Mouse (Mus musculus) liver, embryonic 16.5 days (tissue): ENCODE measurements around the gene Apeh. TPM values are rescaled to one million over a fixed set of nuclear protein-coding genes. Genes with fewer than 3 reads are reported as not detected.

ENCODE experiments used
- ATAC-seq: fragments of 200-750 bp; cut with Nextera tagmentation; 2 replicates; pipeline ENCODE4 v1.8.0; 2017; ENCODE audit warnings: low read depth, mild to moderate bottlenecking, moderate number of reproducible peaks, moderate library complexity
- H3K27ac ChIP-seq: fragments of 300-500 bp; sonication (generic); 2 replicates; pipeline ENCODE4 v1.5.1; 2014; ENCODE audit warnings: mild to moderate bottlenecking, low read length
- H3K27me3 ChIP-seq: fragments of 300-500 bp; sonication (generic); 2 replicates; pipeline ENCODE4 v1.6.1; 2014; ENCODE audit warnings: low read depth, low read length, mixed read lengths; ENCODE audit not compliant: control insufficient read depth, insufficient read depth
- H3K36me3 ChIP-seq: fragments of 300-500 bp; sonication (generic); 2 replicates; pipeline ENCODE4 v1.6.1; 2014; ENCODE audit warnings: mild to moderate bottlenecking; ENCODE audit not compliant: control insufficient read depth, insufficient read depth
- H3K4me1 ChIP-seq: fragments of 300-500 bp; sonication (generic); 2 replicates; pipeline ENCODE4 v1.6.1; 2014; ENCODE audit warnings: low read depth, low read length, mixed read lengths; ENCODE audit not compliant: control insufficient read depth
- H3K4me2 ChIP-seq: fragments of 300-500 bp; sonication (generic); 2 replicates; pipeline ENCODE4 v1.6.1; 2014; ENCODE audit warnings: low read depth, low read length, mixed read lengths
- H3K4me3 ChIP-seq: fragments of 300-500 bp; sonication (generic); 2 replicates; pipeline ENCODE4 v1.5.1; 2014; ENCODE audit warnings: low read depth, mild to moderate bottlenecking, low read length
- H3K9ac ChIP-seq: fragments of 300-500 bp; sonication (generic); 2 replicates; pipeline ENCODE4 v1.6.1; 2014; ENCODE audit warnings: low read depth, low read length
- H3K9me3 ChIP-seq: fragments of 300-500 bp; sonication (generic); replicated peaks from 2 replicates; pipeline ENCODE4 v1.6.1; 2016; ENCODE audit warnings: low read length; ENCODE audit not compliant: control insufficient read depth
- WGBS: fragments of 180-500 bp; shearing (Covaris S2); extraction: QIAGEN DNeasy Blood & Tissue Kit; methylation state at CpG from one replicate; pipeline ENCODE4 v1.1.7; 2014; ENCODE audit not compliant: insufficient replicate concordance; 5-methylcytosine and 5-hydroxymethylcytosine counted together
- polyA plus RNA-seq: library from polyadenylated mRNA; unstranded; fragments of >200 nt; fragmentation: Nextera tagmentation; extraction: Ambion mirVana; gene quantifications from 2 replicates; pipeline ENCODE4 v1.2.1, GENCODE M21; 2015

Apeh gene
- polyA plus RNA-seq, 1 experiment from 2014 or later, result 172 TPM

GRCm38 (mm10) chr9:108094998-108095411, 599 bp upstream of the Apeh start:
- peaks cover 61% of the 10 kb centered on the region for H3K4me1 ChIP-seq
- peak overlapping the region; percentile 94 for H3K4me2 ChIP-seq
- peak; percentile 86 for ATAC-seq

GRCm38 (mm10) chr9:108093586-108093985, 820 bp downstream of the Apeh start:
- ATAC-seq, result no peak
- WGBS, result 39% methylated on average over 10 of the region's 10 CpGs
- H3K9ac ChIP-seq, result peak overlapping the region; percentile 99
- H3K36me3 ChIP-seq, result peaks cover 46% of the 10 kb centered on the region
- peak overlapping the region; percentile 100 for H3K27ac ChIP-seq
- no peaks in the 10 kb centered on the region for H3K27me3 ChIP-seq
- H3K9me3 ChIP-seq, result no peaks in the 10 kb centered on the region
- peak overlapping the region; percentile 80 for H3K4me3 ChIP-seq
- peak overlapping the region; percentile 94 for H3K4me2 ChIP-seq
- H3K4me1 ChIP-seq, result peaks cover 54% of the 10 kb centered on the region

More at GRCm38 (mm10) chr9:108094998-108095411, 599 bp upstream of the Apeh start:
- Histone ChIP-seq H3K36me3 (peaks cover 32% of the 10 kb centered on the region), H3K27ac (peak overlapping the region; percentile 100), H3K27me3 (no peaks in the 10 kb centered on the region), H3K9ac (peak overlapping the region; percentile 99), H3K9me3 (no peaks in the 10 kb centered on the region), H3K4me3 (peak overlapping the region; percentile 80)
- under 1% methylated on average over 16 of the region's 16 CpGs for WGBS

- no peak for ATAC-seq
- Histone ChIP-seq H3K27ac (no peak overlapping the region), H3K9ac (no peak overlapping the region), H3K4me3 (no peak overlapping the region), H3K4me2 (no peak overlapping the region), H3K27me3 (no peaks in the 10 kb centered on the region), H3K9me3 (no peaks in the 10 kb centered on the region), H3K36me3 (peaks cover 72% of the 10 kb centered on the region), H3K4me1 (peaks cover 46% of the 10 kb centered on the region)
- 94% methylated on average over 7 of the region's 7 CpGs for WGBS
Observed at GRCm38 (mm10) chr9:108090611-108091120, 3.7 kb downstream of the Apeh start.

DNA sequence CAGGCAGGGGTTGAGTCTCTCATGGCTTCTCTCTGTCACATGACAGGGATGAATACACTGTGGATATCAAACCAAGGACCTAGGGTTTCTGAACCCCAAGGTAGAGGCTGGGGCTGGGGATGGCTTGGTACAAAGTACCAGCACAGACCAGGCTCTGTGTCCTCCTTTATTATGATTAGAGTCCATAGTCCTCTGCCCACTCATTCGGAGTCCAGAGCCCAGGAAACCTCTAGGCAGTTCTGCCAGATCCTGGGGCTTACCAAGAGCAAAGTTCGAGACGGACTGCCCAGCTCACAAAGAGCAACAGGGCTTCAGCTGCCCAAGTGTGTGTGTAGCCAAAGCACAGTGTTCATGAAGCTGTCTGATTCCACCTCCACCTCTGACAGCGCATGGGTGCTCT, 9.1 kb downstream of the Apeh start:
- H3K4me1 ChIP-seq, result peaks cover 72% of the 10 kb centered on the region
- peak overlapping the region; percentile 55 for H3K9ac ChIP-seq
- H3K36me3 ChIP-seq, result peaks cover 63% of the 10 kb centered on the region
- peak overlapping the region; percentile 19 for H3K4me2 ChIP-seq
- ATAC-seq, result no peak
- no peak overlapping the region for H3K4me3 ChIP-seq
- no peaks in the 10 kb centered on the region for H3K9me3 ChIP-seq
- peak overlapping the region; percentile 100 for H3K27ac ChIP-seq
- no peaks in the 10 kb centered on the region; the same call in 1 of the 2 replicates for H3K27me3 ChIP-seq
- WGBS, result 92% methylated on average over 4 of the region's 4 CpGs

DNA sequence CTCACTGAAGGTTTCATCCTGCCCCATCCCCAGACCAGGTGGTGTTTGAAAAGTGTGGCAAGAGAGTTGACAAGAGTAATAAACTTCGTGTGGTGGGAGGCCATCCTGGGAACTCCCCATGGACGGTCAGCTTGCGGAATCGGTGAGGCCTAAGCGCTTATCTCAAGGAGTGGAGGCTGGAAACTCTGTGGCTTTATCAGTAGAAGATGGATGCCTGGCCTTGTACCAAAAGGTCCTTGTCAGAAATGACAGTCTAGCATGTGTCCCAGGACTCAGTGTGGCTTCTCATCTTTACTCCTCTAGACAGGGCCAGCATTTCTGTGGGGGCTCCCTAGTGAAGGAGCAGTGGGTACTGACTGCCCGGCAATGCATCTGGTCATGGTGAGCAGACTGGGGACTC, 10.8 kb downstream of the Apeh start:
- Histone ChIP-seq H3K9ac (peak overlapping the region; percentile 70), H3K4me2 (peak overlapping the region; percentile 90), H3K4me1 (peaks cover 76% of the 10 kb centered on the region), H3K27ac (peak overlapping the region; percentile 100), H3K36me3 (peaks cover 46% of the 10 kb centered on the region), H3K4me3 (peak overlapping the region; percentile 47), H3K27me3 (no peaks in the 10 kb centered on the region; the same call in 1 of the 2 replicates), H3K9me3 (no peaks in the 10 kb centered on the region)
- ATAC-seq, result 0 out of 2 replicates have a peak, but pooled peaks have one; percentile 1
- 29% methylated on average over 6 of the region's 6 CpGs for WGBS

DNA sequence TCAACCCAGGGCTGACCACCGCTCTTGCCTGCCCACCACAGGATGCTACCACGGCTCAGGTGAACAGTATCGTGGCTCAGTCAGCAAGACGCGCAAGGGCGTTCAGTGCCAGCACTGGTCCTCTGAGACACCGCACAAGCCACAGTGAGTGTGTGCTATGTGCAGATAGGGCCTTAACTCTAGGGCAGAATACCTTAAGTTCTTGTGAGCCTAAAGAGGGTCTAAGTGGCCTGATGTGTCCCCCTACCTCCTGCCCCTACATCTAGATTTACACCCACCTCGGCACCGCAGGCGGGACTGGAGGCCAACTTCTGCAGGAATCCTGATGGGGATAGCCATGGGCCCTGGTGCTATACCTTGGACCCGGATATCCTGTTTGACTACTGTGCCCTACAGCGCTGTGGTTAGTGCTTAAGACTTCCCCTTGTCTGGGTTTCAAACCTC, 11.4 kb downstream of the Apeh start, which contains the start of gene Rnf123:
Rnf123 (minus strand) TSS at position 359 of the 444 bp plus-strand sequence.
- H3K4me1 ChIP-seq, result peaks cover 77% of the 10 kb centered on the region
- H3K9ac ChIP-seq, result peak within 1 kb of the TSS; percentile 70
- peak; percentile 14 for ATAC-seq
- no peaks in the 10 kb centered on the region; the same call in 1 of the 2 replicates for H3K27me3 ChIP-seq
- peaks cover 40% of the 10 kb centered on the region for H3K36me3 ChIP-seq
- peak within 1 kb of the TSS; percentile 100 for H3K27ac ChIP-seq
- no peaks in the 10 kb centered on the region for H3K9me3 ChIP-seq
- H3K4me2 ChIP-seq, result peak within 1 kb of the TSS; percentile 90
- H3K4me3 ChIP-seq, result peak within 1 kb of the TSS; percentile 47
- WGBS, result 15% methylated on average over 12 of the region's 12 CpGs

DNA sequence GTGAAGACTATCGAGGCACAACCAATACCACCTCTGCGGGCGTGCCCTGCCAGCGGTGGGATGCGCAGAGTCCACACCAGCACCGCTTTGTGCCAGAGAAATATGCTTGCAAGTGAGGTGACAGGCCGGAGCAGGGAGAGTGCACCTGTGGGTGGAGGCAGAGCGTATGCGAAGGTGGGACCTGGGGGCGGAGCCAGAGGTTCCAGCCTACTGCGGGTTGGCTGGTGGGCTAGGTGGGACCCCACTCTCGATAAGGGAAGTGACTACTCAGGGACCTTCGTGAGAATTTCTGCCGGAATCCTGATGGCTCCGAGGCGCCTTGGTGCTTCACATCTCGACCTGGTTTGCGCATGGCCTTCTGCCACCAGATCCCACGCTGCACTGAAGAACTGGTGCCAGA, 11.9 kb downstream of the Apeh start:
- Histone ChIP-seq H3K36me3 (peaks cover 38% of the 10 kb centered on the region), H3K27ac (peak overlapping the region; percentile 100), H3K4me3 (peak overlapping the region; percentile 47), H3K4me1 (peaks cover 82% of the 10 kb centered on the region), H3K4me2 (peak overlapping the region; percentile 90), H3K9me3 (no peaks in the 10 kb centered on the region), H3K27me3 (no peaks in the 10 kb centered on the region; the same call in 1 of the 2 replicates), H3K9ac (peak overlapping the region; percentile 70)
- WGBS, result 13% methylated on average over 19 of the region's 19 CpGs
- ATAC-seq, result no peak

GRCm38 (mm10) chr9:108080168-108080567, 14.2 kb downstream of the Apeh start, which contains the start of gene Mst1:
Gene Mst1, plus strand, starts transcription at chr9:108080436.
- peak within 1 kb of the TSS; percentile 90 for H3K4me2 ChIP-seq
- peak within 1 kb of the TSS; percentile 97 for H3K4me3 ChIP-seq
- peak; percentile 85 for ATAC-seq
- peaks cover 26% of the 10 kb centered on the region for H3K36me3 ChIP-seq
- H3K27ac ChIP-seq, result peak within 1 kb of the TSS; percentile 100
- peak within 1 kb of the TSS; percentile 100 for H3K9ac ChIP-seq
- 13% methylated on average over 5 of the region's 5 CpGs for WGBS
- H3K27me3 ChIP-seq, result no peaks in the 10 kb centered on the region; the same call in 1 of the 2 replicates
- peaks cover 69% of the 10 kb centered on the region for H3K4me1 ChIP-seq
- H3K9me3 ChIP-seq, result no peaks in the 10 kb centered on the region
